Mouse (Mus musculus) left cerebral cortex, adult 9 months (tissue): ENCODE data around the gene Topors.
"Not testable (repeated sequence)": the region's sequence is repeated elsewhere in the genome, so short reads cannot be mapped to it uniquely, and the experiment has no call there.

Experiments
- DNase-seq, 2 experiments: peaks; one replicate each; pipeline ENCODE4 v3.0.0; 2022; ENCODE audit warnings: low spot score in 2 of 2

Gene Topors

DNA sequence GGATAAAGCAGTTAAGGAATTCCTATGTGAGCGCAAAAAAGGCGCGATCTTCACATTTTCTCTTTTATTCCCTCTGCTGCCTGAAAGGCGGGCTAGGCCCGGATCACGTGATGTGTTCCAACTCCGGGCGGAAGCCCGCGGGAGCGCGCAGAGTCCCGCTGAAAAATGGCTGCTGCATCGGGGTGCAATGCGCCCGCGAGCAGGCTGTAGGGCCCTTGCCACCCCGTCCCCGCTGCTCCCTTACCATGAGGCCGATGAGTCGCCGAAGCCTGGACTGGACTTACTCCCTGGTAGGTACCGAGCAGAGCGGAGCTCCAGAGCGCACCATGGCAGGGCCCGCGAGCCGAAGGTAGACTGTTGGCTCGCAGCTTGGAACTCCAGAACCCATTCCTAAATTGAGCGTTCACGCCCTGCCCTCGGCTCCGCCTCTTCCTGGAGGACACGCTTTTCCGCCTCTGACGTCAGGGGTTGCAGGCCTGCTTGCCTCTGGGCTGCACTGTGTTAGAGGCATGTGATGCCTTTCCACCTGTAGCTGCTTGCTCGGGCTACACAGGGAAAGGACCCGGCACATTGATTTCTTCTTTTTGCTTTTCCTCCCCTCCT, at the start of gene Topors, which contains the start of gene Smim27:
Gene Topors (minus strand): TSS at position 421 of the 603 bp plus-strand sequence.
Gene Smim27 (plus strand): TSS at position 150 of the 603 bp plus-strand sequence.
- peak; percentile 89 to 95 for DNase-seq

DNA sequence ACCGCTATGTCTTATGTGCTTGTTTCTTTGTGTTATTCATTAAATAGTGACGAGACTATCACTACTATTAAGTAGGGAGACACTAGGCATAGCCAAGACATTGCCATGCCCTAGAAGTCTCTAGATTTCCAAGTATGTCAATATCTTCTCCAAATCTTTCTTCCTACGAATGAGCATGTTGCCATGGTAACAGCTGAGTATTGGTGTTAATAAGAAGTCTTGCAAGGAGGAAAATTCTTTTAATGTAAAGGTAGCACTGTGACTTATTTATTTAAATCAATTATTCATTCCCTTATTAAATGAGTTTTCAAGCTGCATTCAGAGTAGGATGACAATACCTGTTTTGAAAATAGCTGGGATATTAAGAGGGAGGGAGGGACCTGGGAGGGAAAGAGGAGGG, 47.8 kb upstream of the Topors start:
- no peak for DNase-seq

DNA sequence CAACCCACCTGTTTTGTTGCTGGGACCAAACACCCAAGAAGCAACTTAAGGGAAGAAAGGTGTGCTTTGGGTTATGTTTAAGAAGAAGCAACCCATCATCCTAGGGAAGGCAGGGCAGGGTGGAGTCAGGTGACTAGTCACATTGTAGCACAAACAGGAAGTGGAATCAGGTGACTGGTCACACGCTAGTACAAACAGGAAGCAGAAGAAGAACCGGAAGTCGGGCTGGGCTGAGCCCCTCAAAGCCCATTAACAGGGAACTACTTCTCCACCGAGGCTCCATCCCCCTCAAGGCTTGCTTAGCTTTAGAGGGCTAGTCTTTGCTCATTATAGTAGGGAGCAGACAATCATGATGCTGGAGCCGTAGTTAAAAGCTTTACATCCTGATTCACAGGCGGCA, 43.4 kb upstream of the Topors start:
- no peak for DNase-seq

DNA sequence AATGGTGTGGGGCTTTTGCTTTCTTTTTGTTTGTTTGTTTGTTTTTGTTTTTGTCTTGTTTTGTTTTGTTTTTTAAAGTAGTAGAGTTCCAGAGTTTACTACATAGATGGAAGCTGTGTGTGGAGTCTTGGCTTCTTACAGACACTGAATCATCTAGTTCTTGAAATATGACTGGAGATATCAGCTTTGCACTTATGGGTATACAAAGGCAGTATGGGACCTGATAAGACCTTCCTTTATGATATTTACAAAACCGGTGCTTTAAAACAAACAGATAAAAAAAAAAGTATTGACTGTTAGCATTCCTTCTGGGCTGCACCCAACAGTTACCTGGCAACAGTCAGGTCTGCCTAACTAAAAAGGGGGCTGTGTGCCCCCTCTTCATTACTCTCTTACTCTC, 42.6 kb upstream of the Topors start:
- DNase-seq, result no peak

DNA sequence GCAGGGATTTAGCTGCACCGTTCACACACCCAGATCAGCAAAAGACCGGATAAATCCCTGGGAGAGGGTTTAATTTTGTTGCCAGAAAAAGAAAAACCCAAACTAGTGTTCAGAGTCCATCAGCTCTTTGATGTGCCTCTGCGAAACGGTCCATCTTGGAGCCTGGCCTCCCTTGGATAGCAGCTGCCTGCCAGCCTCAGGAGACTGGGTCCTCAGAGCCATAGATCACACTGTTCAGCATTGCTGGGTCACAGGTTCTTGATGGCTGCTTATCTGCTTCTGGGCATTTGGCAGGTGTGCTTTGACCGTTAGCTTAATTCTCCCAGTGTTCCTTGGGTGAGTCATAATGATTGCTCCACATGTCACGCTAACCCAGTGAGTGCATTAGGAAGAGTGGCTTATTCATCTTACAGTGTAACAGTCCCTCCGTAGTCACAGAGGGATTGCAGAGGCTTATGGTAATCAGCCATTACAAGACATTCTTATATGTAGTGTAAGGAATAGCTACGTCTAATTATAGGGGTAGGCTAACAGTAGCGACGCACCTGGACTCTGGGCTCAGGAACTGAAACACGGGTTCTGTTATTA, 41.2 kb upstream of the Topors start:
- DNase-seq, result no peak

DNA sequence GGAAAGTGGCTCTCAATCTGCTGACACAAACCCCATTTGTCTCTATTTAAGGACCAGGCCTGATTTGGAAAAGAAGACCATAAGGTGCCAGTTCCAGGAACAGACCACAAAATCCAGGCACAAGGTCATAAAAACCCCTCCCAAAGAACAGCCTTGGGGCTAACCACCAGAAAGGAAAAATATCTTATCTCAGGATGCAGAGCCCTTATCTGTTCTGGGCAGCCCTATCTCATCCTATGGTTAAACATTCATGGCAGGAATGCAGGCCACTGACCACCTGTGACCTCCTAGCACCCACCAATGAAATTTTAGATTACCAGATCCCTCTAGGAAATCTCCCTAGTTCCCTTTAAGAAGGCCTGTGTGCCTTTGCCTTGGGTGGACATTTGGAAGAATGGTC, 40.0 kb upstream of the Topors start:
- DNase-seq, result no peak

DNA sequence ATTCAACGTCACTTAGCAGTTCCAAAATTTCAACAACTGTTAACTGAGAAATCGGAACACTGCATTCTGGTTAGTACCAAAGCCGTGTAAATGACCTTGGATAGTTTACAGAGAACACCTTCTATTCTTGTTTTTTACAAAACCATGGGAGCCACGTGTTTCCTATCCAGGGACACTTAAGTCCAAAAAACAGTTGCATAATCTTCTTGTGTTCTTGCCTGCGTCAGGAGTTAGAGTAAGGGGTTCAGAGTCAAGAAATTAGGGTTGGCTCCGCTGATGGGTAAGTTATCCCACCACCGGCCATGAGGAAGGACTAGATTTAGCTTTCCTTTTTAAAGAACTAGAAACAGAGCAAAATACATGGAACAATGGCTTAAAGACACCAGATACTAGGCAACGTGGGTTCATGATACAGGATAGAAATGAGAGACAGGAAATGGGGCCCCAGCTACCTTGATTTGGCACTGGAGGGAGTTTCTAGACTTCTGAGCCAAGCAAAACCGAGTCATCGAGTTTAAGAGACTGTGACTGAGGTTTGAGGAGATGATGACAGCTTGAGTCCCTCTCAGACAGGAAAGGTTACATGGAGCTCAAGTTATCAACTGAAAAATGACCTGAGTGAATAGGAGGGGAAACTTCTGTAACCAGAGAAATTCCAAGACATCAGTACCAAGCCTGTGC, 32.9 kb upstream of the Topors start:
- no peak for DNase-seq

DNA sequence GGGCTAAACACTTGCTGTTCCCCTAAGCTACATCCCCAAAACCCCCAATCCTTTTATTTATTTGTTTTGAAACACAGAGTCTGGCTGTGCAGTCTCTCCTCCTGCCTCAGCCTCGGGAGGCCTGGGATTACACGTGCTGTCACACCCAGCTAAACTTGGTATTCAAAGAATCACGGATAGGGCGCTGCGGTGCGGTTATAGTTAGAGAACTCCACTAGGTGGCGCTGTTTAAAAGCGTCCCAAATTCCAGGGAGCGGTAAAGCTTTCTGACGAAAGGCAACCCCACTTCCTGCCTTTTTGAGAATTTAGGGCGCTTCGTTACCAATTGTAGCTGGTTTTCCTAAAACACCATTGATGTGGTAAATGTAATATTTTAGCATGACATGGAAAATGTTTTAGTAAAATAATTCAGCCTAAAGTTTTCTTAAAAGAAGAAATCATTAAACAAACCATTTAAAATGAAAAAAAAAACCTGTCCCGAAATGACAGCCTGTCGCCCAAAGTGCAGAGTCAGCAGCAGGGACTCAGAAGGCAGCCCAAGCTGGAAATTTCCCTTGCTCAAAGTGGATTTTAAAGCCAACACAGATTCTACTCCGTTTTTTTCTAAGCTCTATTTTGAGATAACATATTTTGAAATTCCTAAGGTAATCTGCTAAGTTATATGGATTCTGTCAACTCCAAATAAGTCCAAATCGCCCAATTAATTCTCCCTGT, 31.6 kb upstream of the Topors start:
- peak; percentile 49 to 84 for DNase-seq

DNA sequence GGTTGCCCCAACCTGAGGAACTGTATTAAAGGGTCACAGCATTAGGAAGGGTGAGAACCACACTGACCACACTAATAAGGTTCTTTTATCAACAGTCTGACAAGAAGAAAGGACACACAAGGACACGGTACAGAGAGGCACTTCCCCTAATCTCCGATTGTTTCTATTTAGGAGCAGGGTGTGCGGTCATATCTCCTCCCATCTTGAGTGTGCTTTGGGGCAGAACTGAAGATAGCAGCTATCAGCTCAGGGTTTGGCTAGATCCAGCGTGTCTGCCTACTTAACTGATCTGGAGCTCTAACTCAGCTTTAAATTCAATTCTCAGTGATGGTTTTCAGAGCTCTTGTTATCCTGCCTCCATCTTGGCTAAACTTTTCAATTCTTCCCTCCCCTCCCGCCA, 29.5 kb upstream of the Topors start:
- DNase-seq, result no peak

DNA sequence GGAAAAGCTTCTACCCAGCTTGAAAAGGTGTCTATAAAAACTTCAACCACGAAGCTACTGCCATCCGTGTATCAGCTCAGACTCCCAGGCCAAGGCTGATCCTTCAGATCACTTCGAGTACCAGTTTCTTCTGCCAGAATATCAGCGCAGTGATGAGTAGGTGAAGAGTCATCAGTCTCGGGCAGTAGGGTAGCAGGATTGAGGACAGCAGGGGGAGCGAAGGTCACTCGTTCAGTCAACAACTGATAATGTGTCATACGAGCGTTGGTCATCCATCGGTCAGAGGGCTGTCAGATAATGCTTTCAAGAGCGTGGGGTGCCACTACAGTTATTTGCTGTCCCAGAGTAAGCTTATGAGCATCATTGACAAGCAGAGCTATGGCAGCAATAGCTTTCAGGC, 21.9 kb upstream of the Topors start:
- DNase-seq, result not testable (repeated sequence)

DNA sequence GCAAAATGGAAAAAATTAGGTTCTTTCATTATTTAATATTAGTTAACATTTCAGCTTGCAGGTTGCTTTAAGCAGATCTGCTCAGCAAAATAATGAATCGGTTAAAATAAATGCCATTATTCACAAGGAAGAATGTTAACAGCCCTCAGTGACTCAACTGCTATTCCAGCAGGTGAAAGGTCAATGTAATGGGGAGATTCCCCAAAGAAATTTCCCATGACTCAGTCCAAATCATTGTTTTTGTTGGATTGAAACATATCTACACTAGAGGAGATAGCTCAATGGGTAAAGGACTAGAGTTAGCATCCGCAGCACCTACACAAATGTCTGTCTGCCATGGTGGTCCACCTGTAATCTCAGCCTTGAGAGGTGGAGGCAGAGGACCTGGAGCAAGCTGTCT, 19.4 kb upstream of the Topors start:
- DNase-seq, result no peak

DNA sequence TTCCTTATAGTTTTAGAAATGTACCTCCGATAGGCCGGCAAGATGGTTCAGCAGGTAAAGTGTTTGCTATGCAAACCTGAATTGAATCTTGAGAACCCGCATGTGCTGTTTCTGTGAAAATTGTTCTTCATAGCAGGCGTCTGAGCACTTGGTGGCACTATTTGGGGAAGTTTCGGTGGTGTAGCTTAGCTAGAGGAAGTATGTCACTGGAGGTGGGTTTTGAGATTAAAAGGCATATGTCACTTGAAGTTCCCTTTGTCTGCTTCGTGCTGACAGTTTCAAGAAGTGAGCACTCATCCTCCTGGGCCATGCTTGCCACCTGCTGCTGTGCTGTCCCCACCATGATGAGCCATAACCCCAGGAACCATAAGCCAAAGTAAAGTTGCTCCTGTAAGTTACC, 17.8 kb upstream of the Topors start:
- no peak for DNase-seq

DNA sequence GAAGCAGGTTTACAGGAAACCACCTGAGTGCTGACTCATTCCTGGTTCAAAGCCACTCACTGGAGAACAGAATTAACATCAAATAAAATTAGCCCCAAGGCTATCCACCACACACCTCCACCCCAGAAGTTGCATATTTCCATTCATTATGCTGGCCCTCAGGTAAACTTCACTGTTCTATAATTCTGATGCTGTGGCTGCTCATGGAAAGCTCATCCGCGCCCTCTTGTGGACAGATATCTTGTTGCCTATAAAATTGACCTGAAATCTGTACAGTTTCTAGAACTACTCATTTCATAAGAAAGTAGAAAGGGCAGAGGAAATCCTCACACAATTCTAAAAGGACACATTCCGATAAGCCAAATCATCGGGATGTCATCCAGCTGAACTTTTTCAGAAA, 15.9 kb upstream of the Topors start:
- peak in 1 of 2 experiments; percentile 81 for DNase-seq

DNA sequence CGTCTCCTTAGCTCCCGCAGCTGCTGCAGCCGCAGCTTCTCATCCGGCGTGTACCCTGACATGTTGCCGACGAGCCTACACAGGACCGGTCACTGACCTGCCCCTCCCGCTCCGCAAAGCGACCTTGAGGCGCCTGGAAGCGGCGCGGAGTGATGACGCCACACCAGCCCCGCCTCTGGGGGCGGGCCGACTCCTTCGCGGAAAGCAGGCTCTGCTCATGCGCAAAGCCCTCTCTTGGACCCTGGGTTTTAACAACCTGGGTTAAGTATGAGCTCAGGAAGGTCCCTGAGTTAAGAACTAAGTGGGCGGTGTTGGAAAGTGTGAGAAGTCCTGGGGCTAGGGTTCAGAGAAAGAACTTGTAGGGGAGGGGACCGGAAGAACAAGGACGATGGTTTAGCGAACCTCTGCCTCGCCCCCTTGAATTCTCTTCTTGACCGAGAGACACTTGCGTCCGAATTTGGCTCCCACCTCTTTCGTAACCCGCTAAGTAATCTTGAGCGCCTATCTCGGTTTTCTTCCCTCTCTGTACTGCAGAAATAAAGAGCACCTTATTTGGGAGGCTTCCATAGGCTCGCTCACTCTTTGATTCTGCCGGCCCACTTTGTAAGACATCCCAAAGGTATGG, 9.7 kb upstream of the Topors start, which contains the start of gene Ndufb6:
Gene Ndufb6 (minus strand): TSS at position 146 of the 625 bp plus-strand sequence.
- peak; percentile 71 to 95 for DNase-seq

DNA sequence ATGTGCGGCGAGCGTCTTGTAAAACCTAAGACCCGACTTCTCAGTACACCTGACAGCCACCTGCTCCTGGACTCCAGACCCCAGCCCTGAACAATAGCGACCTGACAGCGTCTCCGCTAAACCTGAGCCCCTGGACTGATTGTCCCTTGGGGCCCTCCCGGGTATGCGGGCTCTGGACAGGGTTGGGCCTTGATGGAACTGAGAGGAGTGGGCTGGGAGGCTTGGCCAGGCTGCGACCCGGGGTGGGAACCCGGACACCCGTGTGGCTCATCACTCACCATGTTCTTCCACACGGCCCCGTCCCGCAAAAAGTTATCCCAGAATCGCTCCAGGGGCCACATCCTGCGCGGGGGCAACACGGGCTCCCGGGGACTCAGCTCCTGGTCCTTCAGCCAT, 9.2 kb upstream of the Topors start:
- no peak for DNase-seq

DNA sequence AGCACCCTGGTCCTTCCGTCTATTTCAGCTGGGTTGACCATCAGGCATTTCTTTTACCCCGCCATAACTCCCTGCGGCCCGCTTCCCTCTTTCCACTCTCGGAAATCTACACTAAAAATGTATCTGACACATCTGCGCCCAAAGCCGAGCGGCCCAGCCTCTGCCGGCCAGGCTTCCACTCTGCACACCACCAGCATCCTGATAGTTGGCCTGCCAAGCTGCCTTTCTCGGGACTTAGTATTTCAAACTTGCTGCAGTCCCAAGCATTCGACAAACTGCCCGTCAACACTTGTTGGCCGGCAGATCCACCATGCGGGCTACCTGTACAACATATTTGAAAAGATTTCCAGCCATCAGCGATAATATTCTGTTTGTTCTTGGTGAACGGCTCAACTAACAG, 815 bp downstream of the Topors start:
- DNase-seq, result no peak

DNA sequence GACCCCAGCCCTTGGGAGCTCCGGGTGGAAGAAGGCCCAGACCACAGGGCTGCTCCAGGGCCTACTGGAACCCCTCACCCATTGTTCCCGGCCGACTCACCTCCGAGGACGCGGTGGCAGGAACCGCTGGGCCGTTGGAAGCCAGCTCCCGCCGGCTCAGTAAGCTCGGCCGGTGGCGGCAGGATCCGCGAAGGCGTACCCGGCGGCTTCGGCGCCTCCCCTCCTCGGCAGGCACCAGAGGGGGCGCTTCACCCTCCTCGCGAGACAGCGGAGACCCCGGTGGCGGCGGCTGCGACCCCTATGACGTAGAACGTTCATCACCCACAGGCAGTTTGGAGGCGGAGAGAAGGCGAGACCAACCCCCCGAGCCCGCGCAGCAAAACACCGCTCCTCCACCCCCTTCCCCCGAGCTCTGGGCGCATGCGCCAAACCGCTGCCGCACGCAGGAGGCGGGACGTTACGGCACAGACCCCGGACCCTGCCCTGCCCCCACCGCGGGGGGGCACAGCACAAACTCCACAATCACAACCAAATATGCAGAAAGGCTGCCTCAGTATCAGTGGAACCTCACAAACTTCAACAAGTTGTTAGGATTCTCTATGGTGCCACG, 1.3 kb downstream of the Topors start:
- peak; percentile 77 to 88 for DNase-seq

DNA sequence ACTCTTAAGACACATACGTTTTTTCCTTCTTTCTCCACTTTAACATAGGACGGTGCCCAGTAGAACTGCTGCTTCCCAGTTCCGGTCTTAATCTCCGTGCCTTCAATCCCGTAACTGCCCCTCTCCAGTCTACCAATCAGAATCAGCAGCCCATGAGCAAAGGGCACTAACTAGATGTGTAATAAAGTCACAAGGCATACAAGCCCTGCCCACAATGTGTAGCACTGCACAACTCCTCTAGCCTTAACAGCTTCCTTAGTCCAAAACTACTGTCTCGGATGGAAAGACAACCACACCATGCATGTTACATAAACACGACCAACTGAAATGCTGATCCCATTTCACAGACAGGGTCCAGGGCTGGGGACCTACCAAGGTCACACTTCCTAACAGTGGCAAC, 2.0 kb downstream of the Topors start:
- peak in 1 of 2 experiments; percentile 19 for DNase-seq

DNA sequence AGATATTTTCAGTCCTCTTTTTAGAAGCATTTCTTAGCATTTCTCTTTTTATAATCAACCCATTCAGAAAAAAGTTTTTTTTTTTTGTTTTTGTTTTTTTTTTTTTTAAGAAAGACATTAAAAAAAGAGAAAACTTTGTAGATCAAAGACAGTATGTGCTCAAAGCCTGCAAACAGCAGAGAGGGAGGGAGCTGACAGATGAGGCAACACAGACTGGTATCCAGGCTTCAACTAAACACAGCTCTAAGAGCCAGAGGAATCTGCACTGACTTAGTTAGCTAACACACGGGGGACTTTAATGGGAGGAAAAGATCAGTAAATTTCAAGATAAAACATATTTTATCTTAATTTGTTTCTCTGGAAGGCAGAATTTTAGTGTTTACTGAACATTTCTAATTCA, 5.3 kb downstream of the Topors start:
- no peak for DNase-seq

DNA sequence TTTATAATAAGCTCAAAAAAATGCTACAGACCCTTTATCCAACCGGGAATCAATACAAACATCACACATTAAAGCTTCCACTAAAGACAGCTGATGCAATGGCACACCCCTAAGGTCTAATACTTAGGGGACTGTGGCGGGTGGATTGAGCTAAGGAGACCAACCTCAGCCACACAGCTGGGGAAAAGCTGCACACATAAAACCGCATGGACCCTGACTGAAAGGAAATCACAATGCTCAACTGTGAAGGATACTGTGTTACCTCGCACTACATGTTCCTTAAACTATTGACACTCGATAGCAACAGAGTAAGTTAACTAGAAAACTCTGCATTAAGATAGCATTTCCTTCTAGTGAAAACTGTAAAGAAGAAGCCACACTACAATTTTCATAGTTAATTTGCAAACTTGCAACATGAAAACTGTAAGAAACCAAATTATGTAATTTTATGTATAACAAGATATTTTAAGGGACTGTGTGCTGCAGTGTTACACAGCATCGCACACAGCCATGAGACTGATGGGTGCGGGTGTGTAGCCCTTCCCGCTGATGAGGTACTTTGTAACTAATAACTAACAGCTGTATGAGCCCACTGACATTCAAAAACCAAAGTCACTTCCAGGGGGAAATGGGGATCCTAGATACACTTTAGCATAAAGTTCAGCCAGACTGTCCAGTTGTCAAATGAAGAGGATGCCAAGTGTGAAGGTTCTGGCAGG, 15.1 kb downstream of the Topors start:
- DNase-seq, result no peak

DNA sequence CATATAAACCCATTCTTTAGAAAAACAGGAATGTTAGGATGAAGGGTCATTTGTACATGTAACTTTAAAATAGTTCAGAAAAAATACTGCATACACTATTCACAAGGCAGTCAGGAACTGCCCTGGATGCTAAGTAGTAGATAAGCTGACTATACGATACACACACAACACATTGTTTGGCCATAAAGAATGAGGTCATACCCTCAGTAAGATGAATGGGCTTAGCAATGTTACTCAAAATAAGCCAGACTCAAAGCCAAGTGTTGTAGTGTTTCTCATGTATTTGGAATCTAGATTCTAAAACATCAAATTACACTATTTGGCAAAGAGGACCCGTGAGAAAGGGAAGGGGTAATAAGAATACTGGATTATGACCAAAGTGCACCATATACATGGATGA, 15.9 kb downstream of the Topors start:
- no peak for DNase-seq
